Mouse (Mus musculus): Measurements from ENCODE around the gene Klhdc3.

Klhdc3 gene

DNA sequence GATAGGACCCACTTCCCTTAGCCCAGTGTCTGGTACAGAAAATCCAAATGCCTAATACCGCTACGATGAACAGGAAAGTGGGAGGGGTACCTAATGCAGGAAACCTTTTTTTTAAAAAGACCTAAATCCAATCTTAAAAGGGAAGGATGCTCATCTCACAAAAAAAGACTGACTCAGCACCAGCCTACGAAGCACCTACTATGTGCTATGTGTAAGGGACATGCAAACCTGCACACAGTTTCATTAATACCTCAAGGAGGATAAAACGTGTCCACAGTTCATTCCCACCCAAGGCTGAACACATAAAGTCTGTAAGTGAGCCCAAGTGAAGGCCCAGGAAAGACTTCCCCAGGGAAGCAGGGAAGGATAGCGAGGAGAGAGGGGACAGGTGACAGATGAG is 21.8 kb upstream of the Klhdc3 start:
- in situ Hi-C loops (cut with MboI, MseI): no loop called here

DNA sequence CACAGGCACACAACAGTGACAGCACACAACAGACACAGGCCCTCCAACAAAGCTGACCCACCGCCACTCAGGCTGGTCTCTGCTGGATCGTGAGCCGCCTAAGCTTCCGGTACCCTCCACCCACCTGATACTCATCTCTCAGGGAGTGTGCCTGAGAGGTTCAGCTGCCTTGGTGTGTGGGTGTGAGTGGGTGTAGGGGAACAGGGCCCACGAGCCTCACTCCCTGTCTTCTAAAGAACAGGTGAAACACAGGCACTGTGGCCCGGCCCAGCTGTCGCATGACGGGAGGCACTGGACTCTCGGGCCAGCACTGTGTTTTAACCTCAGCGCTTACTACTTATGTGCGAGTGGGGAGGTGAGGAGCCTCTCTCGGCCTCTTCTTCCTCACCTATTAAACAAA is 21.4 kb upstream of the Klhdc3 start:
- in situ Hi-C loops (cut with MboI, MseI): no loop called here

GRCm38 (mm10) chr17:46701489-46701888 is 20.8 kb upstream of the Klhdc3 start:
- in situ Hi-C loops (cut with MboI, MseI): no loop called here

GRCm38 (mm10) chr17:46699912-46700311 is 19.2 kb upstream of the Klhdc3 start:
- in situ Hi-C loops (cut with MboI, MseI): no loop called here

GRCm38 (mm10) chr17:46699245-46699644 is 18.5 kb upstream of the Klhdc3 start:
- in situ Hi-C loops (cut with MboI, MseI): no loop called here

GRCm38 (mm10) chr17:46698515-46698914 is 17.8 kb upstream of the Klhdc3 start:
- in situ Hi-C loops (cut with MboI, MseI): no loop called here

DNA sequence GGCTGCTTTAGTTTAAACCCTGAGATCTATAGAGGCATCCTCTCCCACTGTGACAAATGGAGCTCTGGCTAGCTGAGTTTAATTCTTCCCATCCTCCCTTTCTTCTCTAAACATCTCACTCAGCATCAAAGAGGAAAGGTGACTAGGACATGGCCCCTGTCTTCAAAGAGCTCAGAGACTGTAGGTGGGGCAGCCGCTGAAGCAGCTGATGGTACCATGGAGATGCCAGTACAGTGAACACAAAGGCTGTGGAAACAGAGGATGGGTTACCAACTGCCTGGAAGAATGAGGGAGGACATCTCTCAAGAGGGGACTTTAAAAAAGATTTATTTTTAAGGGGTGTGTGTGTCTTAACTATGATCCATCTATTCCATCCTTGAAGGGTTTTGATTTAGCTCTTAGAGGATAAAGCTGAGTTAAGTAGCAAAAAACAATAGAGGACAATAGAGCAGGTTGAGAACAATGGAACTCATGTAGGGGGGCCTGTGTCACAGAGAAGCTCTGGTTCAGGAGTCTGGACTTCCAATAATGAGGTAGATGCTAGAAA is 13.9 kb upstream of the Klhdc3 start:
- in situ Hi-C loops (cut with MboI, MseI): no loop called here

GRCm38 (mm10) chr17:46691390-46691789 is 10.7 kb upstream of the Klhdc3 start:
- in situ Hi-C loops (cut with MboI, MseI): no loop called here

DNA sequence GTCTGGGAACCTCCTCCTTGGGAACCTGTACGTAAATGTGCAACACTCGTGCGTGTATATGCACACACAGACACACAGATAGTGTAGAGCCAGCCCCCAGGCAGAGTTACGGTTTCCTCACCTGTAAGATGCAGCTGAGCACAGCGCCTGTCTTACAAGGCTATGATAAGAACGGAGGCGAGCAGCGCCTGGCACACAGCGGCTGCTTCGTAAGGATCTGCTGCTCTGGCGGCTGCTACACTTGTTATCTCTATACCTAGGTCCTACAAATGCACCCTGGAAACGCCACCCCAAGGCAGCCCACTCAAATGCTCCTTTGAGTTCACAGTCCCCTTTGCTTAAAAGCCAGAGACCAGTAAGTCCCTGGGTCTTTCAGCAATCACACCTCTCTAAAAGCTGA is 10.0 kb upstream of the Klhdc3 start:
- in situ Hi-C loops (cut with MboI, MseI): no loop called here

DNA sequence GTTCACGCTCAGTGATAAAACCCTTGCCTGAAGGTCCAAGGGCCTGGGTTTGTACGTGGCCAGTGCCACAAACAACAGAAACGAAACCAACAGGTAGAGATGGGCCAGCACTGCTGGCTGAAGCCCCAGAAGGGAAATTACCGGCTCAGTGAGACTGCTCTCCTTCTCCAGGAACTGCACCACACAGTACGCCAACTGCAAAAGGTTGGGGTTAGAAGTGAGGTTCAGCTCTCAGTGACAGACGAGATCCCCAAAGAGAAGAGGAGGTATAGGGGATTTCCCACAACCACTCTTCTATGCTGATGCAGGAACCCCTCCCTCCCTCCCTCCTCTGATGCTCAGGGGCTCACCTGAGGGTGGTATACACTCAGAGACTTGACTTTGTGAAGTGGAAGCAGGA is 5.2 kb upstream of the Klhdc3 start:
- in situ Hi-C loops (cut with MboI, MseI): no loop called here

- in situ Hi-C loops (cut with MboI, MseI): no loop called here
Measured at GRCm38 (mm10) chr17:46682654-46683389, 2.1 kb upstream of the Klhdc3 start.

DNA sequence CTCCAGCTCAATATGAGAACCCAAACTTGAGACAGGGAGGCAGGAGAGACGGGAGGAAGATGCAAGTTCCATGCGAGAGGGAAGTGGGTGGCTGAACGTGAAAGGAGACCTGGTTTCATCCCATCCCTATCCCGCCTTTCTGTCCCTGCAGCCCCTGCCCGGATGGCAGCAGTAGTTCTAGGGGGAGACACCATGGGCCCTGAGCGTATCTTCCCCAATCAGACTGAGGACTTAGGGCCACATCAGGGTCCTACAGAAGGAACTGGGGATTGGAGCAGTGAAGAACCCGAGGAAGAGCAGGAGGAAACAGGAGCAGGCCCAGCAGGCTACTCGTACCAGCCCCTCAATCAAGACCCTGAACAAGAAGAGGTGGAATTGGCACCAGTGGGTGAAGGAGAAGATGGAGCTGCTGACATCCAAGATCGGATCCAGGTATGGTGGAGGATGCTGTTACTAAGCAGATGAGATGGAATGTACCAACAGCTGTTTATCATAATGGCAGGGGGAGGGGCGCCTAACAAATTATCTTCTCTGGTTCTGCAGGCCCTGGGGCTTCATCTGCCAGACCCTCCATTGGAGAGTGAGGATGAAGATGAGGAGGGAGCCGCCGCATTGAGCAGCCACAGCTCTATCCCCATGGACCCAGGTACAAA is 878 bp upstream of the Klhdc3 start:
- in situ Hi-C loops (cut with MboI, MseI): no loop called here

- in situ Hi-C loops (cut with MboI, MseI): no loop called here
Measured at GRCm38 (mm10) chr17:46679843-46680759, 613 bp downstream of the Klhdc3 start.

- in situ Hi-C loops (cut with MboI, MseI): no loop called here
Measured at GRCm38 (mm10) chr17:46678911-46679310, 1.8 kb downstream of the Klhdc3 start.

GRCm38 (mm10) chr17:46678416-46678815 is 2.3 kb downstream of the Klhdc3 start, which contains the start of gene Mea1:
Gene Mea1 (plus strand): TSS chr17:46678793.
- in situ Hi-C loops (cut with MboI, MseI): no loop called here

- in situ Hi-C loops (cut with MboI, MseI): no loop called here
Measured at GRCm38 (mm10) chr17:46674530-46675283, 6.0 kb downstream of the Klhdc3 start.

DNA sequence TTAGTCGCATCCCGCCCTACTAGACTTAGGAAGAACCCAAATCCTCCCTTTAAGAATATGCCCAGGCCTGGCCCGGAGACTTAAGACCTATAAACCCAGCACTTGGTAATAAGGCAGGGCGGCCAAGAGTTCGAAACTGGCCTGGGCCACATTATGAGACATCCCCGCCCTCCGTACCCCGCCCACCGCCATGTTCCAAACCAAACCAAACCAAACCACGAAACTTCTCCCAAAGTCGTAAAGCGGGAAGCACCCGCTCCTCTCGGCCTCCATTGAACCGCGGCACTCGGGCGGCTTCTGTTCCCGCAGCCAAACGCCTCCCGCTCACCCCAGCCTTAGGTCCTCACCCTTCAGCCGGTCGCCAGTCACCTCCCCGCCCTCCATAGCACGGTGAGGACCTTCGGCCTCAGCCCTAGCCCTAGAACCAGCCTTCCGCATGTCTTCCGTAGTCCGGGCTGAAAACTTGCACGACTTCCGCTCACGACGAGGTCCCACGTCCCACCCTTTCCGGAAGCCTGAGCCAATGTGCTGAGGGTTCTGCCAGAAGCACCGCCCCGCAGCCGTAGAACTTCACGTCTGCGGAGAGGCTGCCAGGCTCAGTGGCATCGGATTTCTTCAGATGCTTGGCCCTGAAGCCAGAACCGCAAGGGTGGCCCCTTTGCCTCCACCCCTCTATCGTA is 6.7 kb downstream of the Klhdc3 start, which contains the start of gene Rrp36:
Gene Rrp36 (minus strand): TSS at position 503 of the 680 bp plus-strand sequence.
- in situ Hi-C loops (cut with MboI, MseI): no loop called here

DNA sequence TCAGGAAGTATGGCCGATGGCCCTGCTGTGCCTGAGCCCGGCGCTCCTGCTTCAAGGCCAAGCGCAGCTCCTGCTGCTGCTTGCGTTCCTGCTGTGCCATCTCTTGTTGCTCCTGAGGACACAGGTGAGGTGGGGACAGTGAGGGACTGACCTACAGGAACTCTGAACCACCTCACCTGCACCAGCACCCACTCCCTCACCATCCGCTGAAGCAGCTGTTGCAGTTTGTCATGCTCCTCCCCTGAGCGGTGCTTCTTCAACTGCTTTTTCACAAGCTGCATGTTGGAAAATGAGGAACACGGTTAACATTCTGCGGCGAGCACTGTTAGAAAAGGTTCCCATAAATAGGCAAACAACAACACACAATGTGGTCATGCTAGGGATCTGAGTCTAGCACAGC is 10.8 kb downstream of the Klhdc3 start:
- in situ Hi-C loops (cut with MboI, MseI): no loop called here

DNA sequence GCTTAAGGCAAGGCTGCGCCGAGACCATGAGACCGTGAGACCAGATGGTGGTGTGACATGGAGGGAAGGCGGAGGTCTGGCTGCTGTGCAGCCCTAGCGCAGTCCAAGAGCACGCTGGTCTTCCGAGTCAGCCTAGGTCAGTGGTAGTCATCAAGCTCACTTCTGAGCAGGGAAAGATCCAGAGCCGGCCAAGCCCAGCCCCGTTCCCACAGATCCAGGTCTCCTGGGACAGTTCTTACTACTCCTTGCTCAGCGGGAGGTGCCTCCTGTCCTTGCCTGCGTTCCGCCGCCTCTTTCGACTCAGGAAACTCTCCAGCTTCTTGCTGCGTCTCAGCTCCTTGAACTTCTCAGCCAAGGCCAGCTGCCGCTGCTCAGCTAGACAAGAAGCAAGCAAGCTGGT is 13.0 kb downstream of the Klhdc3 start:
- in situ Hi-C loops (cut with MboI, MseI): no loop called here

- in situ Hi-C loops (cut with MboI, MseI): no loop called here
Measured at GRCm38 (mm10) chr17:46662730-46663129, 18.0 kb downstream of the Klhdc3 start.

GRCm38 (mm10) chr17:46661981-46662380 is 18.7 kb downstream of the Klhdc3 start:
- in situ Hi-C loops (cut with MboI, MseI): no loop called here

Data from T-helper 2 cell (primary cell).